Mouse (Mus musculus) monocyte, adult 5-6 weeks (primary cell): ENCODE measurements around the gene Klrb1b. TPM values are rescaled to one million over a fixed set of nuclear protein-coding genes. Genes with fewer than 3 reads are reported as not detected.
A peak's percentile ranks its signal among the peaks of the same experiment; 100 is the strongest.
"Not testable (repeated sequence)": the region's sequence is repeated elsewhere in the genome, so short reads cannot be mapped to it uniquely, and the experiment has no call there.

ENCODE experiments used
- ATAC-seq: fragments of 153-309, 156-312 bp; replicated peaks from 2 replicates; pipeline ENCODE4 v1.8.0; 2017; ENCODE audit warnings: mild to moderate bottlenecking; ENCODE audit not compliant: low TSS enrichment, insufficient number of reproducible peaks, severe bottlenecking, poor library complexity, low FRiP score
- total RNA-seq: library from RNA; stranded (forward); fragments of 200-1000, 200-491, 200-594 nt; gene quantifications from 3 replicates; pipeline ENCODE4 v1.2.3, GENCODE M21; 2017

The Klrb1b gene
- total RNA-seq, 1 experiment from 2014 or later = 99.8 TPM

DNA sequence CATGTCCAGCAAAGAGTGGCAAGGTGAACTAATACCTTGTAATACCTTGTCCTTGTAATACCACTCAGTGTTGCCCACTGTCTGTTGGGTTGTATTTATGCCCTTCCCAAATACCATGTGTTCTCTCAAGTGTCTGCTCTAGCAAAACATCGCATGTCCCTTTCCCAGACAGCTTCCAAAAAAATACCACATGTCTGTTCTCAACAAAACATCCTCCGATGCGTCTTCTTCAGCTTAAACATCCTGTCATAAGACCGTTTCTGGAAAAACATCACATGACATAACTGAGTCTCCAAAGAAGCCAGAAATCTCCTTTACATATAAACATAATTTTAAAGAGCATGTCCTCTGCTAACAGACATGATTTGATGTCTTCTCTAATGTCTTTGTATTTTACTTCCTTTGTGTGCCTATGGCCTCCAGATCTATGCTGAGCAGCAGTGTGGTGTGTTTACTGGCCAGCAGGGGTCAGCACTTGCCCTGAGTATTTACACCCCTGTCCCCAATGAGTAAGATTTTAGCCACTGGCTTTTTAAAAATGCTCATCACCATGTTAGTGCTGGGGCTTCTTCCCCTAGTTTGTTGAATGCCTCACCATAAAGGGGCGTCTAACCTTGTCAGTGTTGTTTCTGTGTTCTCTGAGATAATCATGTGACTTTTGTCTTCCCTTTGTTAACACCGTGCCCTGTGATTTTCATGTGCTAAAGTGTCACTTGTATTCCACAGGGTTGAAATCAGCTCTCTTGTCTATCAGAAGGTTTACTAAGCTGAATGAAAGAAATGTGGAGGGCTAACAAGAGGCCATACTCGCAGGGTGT is 21.1 kb downstream of the Klrb1b start:
- peak; percentile 58 for ATAC-seq

DNA sequence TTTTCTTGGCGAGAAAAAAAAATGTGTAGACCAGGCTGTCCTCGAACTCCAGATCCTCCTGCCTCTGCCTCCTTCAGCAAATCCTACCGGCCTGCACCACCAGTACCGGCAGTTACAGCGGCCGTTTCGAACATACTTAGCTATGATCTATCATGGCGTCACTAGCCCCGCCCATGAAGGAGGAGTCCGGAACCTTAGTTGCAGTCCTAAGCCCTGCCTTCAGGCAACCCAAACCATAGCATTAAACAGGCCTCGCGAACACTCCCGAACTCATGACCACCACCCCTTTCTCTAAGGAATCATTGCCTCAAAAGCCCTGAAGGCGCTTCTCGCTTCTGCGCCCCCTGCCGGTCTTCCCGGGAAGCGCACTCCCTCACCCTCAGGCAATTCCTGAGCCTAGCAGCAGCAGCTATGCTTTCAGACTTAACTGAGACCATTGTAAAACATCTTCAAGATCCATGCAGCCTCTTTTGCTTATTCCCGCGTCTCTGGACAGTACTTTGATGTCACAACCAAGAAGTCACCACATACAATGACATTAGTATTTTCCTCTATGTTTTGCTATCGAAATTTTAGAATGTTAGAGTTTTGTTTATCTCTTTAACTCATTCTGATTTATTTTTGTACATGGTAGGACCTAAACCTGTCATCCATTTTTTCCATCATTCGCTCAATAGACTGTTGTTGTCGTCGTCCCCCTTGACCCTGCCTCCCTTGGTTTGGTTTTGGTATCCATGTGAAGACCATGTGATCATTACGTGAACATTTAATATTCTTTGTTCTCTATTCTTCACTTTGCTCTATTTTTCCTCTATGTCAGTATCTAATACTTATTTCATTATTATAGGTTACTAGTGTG is 22.9 kb downstream of the Klrb1b start:
- ATAC-seq = peak; percentile 76

- no peak for ATAC-seq
These were observed 23.6 kb downstream of the Klrb1b start for GRCm38 (mm10) chr6:128802557-128802956.

DNA sequence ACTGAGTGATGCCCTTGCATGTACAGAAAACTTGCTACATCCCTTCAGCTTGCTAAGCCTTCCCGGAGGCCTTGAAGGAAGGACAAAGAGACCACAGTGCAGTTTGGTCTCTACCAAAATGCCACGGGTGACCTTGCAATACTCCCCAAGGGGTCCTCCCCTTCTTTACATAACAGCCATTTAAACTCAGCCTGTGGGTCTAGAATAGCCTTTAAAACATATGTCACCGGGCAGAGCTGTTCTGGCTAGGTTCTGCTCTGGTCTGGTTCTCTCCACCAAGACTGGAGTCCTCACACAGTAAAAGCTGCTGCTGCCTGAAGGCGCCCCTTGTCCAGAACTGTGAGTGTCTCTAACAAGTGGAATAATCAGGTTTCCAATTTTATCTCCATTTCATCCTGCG is 25.4 kb downstream of the Klrb1b start:
- ATAC-seq = not testable (repeated sequence)

DNA sequence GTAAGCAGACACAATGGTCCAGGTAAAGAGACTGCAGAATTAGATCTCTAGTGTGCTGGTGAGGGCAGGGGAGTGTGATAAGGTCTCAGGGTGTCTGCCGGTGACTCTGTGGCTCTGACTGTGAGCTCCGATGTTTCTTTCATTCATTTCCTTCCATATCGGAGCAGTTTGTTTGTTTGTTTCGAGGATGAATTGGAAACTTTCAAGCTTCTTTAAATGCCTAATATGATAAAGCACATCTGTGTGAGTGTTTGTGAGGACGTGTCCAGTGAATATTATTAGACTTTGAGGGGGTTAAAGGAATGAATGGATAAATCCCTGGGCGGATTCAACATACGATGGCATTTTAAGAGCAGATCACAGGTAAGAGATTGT is 26.2 kb downstream of the Klrb1b start:
- no peak for ATAC-seq

DNA sequence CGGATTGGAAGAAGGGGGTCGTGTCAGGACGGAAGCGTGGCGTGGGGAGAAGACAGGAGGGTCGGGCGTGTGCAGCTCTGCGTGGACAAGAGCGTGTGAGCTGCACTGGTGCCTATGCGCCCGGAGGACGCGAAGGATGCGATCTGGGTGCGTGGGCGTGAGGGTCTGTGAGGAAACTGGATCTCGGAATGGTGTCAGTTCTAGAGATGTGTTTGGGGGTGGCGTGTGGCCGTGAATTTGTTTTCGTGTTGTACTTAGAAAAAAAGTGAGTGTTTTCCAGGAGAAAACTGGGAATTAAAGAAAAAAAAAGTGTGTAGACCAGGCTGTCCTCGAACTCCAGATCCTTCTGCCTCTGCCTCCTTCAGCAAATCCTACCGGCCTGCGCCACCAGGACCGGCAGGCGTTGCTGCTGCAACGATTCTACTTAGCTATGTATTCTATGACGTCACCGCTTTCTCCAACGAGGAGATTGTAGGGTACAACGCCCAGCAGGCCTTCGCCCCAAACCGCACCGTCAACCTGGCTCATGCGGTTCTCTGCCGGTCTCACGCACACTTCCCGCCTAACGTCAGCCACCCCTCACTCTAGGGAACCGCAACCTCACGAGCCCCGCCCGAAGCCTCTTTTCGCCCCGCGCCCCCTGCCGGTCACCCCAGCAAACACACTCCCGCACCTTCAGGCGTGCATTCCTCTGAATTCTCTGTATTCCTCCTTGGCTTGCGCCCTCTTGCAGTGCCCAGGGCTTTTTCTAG is 26.8 kb downstream of the Klrb1b start:
- ATAC-seq = peak; percentile 44

- 0 out of 2 replicates have a peak, but pooled peaks have one; percentile 4 for ATAC-seq
These were observed 27.4 kb downstream of the Klrb1b start for GRCm38 (mm10) chr6:128798772-128799143.

DNA sequence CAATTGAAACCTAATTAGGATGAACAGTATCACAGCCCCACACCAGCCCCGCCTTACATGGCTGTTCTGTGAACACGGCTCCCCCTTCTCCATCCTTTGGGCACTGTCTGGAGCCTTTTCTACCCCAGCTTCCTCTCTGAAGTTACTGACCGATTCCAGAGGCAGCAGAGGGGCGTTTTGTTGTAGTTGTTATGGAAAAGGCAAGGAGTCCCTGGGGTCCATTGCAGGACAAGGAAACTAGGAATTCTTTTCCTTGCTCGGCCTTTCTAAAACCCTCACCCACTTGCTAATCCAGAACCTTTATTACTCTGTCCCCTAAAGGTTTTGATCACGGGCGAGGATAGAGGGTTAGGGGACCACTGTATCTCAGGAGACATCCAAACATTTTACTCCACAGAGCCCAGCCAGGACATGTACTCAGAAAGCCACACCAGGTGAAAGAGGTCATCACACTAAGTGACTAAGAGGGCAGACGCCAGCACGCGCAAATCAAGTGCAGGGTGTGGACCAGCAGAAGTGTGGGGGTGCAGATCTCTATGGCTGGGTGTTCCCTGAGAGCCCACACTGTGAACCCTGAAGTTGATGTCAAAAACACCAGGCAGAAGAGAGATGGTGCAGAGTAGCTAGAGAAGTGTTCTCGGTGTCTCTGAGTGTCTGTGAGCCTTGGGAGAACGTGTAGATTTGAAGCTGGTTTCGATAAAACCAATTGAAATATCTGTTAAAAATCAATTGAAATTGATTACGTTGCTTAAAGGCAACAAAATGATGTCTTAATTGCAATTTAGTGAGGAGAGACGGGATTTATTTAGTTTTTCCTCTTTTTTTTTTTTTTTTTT is 28.0 kb downstream of the Klrb1b start:
- ATAC-seq = no peak

DNA sequence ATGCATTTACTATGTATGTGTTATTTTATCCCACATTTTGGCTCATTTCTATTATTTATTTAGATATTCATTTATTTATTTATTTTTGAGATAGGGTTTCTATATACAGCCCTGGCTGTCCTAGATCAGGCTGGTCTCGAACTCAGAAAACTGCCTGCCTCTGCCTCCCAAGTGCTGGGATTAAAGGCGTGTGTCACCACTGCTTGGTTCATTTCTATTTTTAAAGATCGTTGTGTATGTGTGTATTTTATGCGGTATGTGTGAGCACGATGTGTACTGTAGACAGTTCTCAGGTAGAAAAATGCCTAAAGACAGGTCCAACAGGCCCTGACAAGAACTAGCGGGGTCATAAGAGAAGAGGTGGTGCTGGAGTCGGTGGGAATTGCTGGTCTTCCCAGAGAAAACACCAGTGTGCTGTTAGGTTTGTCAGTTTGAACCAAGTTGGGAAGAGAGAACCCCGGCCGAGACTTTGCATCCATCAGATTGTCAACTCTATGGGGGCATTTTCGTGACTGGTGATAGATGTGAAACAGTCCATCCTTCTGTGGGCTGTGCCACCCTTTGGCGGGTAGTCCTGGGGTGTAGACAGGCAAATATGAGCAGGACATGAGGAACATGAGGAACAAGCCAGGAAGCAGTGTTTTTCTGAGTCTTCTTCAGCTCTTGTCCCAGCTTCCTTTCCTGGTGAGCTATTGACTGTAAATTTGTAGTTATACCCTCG is 28.8 kb downstream of the Klrb1b start:
- no peak for ATAC-seq

- 0 out of 2 replicates have a peak, but pooled peaks have one; percentile 3 for ATAC-seq
These were observed 29.7 kb downstream of the Klrb1b start for GRCm38 (mm10) chr6:128796321-128796955.

GRCm38 (mm10) chr6:128793734-128794133 is 32.4 kb downstream of the Klrb1b start:
- ATAC-seq = no peak

GRCm38 (mm10) chr6:128790491-128790994 is 35.6 kb downstream of the Klrb1b start:
- ATAC-seq = peak; percentile 48; the same call in 1 of the 2 replicates

DNA sequence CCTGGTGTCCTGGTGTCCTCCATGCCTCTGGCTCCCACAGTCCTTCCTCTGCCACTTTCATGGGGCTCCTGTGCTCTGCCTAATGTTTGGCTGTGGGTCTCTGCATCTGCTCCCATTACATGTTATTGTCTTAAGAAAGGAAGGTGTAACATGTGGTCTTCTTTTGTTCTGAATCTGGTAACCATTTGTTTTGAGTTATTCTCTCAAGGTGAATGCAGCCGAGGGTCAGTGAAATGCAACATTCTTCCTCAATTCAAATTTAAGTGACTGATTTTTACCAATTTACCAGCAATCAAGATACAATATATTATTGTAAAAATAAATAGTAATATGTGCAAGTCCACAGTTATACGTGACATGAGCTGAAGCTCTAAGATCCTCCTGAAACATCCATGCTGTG is 37.0 kb downstream of the Klrb1b start, which contains the start of gene Klrb1c:
TSS of gene Klrb1c (minus strand) at position 101 of the 400 bp plus-strand sequence.
- no peak for ATAC-seq

GRCm38 (mm10) chr6:128788517-128788916 is 37.6 kb downstream of the Klrb1b start:
- ATAC-seq = no peak

- ATAC-seq = peak; percentile 61
These were observed 39.7 kb downstream of the Klrb1b start for GRCm38 (mm10) chr6:128786396-128786795.

GRCm38 (mm10) chr6:128769481-128770253 is 56.5 kb downstream of the Klrb1b start:
- ATAC-seq = no peak
